Mouse (Mus musculus) cortical plate, adult 2 months (tissue): Measurements from ENCODE around the gene Chrna9.

Source experiments
- CTCF ChIP-seq: fragments of 200-500 bp; IDR thresholded peaks from 2 replicates; pipeline ENCODE4 v1.5.1; 2011; ENCODE audit warnings: mild to moderate bottlenecking, control low read depth, low read length; ENCODE audit not compliant: insufficient read depth; ENCODE audit errors: extremely low read depth
- POLR2A ChIP-seq: fragments of 200-500 bp; IDR thresholded peaks from 2 replicates; pipeline ENCODE4 v1.6.1; 2011; ENCODE audit warnings: mild to moderate bottlenecking, low read length, control low read depth; ENCODE audit not compliant: insufficient read depth; ENCODE audit errors: extremely low read depth

GRCm38 (mm10) chr5:65997813-65998212 lies 63.1 kb downstream of the Chrna9 start:
- TF ChIP-seq POLR2A: no peak
- TF ChIP-seq CTCF: no peak
